Mouse (Mus musculus) midbrain, embryonic 13.5 days (tissue): ENCODE data around the gene Wwox. TPM values are rescaled to one million over a fixed set of nuclear protein-coding genes. Genes with fewer than 3 reads are reported as not detected.

Experiments
- ATAC-seq: fragments of 200-750 bp; cut with Nextera tagmentation; 2 replicates; pipeline ENCODE4 v1.8.0; 2017; ENCODE audit warnings: mild to moderate bottlenecking, moderate TSS enrichment, moderate library complexity
- H3K27ac ChIP-seq: fragments of 300-500 bp; sonication (generic); 2 replicates; pipeline ENCODE4 v1.5.1; 2015; ENCODE audit warnings: inconsistent platforms, mild to moderate bottlenecking, moderate library complexity
- H3K27me3 ChIP-seq: fragments of 300-500 bp; sonication (generic); 2 replicates; pipeline ENCODE4 v1.6.1; 2015; ENCODE audit warnings: mild to moderate bottlenecking, inconsistent platforms
- H3K36me3 ChIP-seq: fragments of 300-500 bp; sonication (generic); 2 replicates; pipeline ENCODE4 v1.6.1; 2015; ENCODE audit warnings: mild to moderate bottlenecking, inconsistent platforms
- H3K4me1 ChIP-seq: fragments of 300-500 bp; sonication (generic); replicated peaks from 2 replicates; pipeline ENCODE4 v1.6.1; 2015; ENCODE audit warnings: inconsistent platforms
- H3K4me2 ChIP-seq: fragments of 300-500 bp; sonication (generic); replicated peaks from 2 replicates; pipeline ENCODE4 v1.6.1; 2015; ENCODE audit warnings: moderate library complexity, mild to moderate bottlenecking, inconsistent platforms
- H3K4me3 ChIP-seq: fragments of 300-500 bp; sonication (generic); replicated peaks from 2 replicates; pipeline ENCODE4 v1.5.1; 2015; ENCODE audit warnings: mild to moderate bottlenecking, inconsistent platforms
- H3K9ac ChIP-seq: fragments of 300-500 bp; sonication (generic); replicated peaks from 2 replicates; pipeline ENCODE4 v1.6.1; 2015; ENCODE audit warnings: mild to moderate bottlenecking, inconsistent platforms
- H3K9me3 ChIP-seq: fragments of 300-500 bp; sonication (generic); 2 replicates; pipeline ENCODE4 v1.6.1; 2016; ENCODE audit warnings: mild to moderate bottlenecking, inconsistent platforms
- WGBS: fragments of 180-500 bp; shearing (Covaris S2); methylation state at CpG from one replicate; pipeline ENCODE4 v1.1.7; 2015; 5-methylcytosine and 5-hydroxymethylcytosine counted together
- polyA plus RNA-seq: library from polyadenylated mRNA; unstranded; fragments of >200 nt; fragmentation: Nextera tagmentation; extraction: Ambion mirVana; gene quantifications from 2 replicates; pipeline ENCODE4 v1.2.1, GENCODE M21; 2015

The Wwox gene
- polyA plus RNA-seq, 1 experiment from 2014 or later, result 12.4 TPM

DNA sequence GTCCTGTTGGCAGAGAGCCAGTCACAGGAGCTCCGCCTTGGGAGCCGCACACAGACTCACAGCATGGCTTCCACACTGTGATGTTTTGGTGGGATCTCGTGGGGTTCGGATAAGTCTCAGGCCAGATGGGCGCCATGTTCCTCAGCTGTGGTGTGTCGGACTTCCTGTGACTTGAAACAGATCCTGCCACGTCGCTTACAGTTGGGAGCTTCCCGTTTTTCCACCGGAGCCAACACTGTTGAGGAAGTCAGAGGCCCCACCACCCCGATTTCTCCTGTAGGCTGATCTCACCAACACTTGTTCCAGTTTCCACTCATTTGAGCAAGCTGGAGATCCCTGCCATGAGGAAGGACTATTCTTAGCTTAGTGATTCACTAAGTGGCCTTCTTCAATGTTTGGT is 34.1 kb downstream of the Wwox start:
- WGBS, result 93% methylated on average over 11 of the region's 11 CpGs
- no peaks in the 10 kb centered on the region for H3K9me3 ChIP-seq
- no peak overlapping the region for H3K9ac ChIP-seq
- H3K27me3 ChIP-seq, result no peaks in the 10 kb centered on the region
- no peaks in the 10 kb centered on the region for H3K36me3 ChIP-seq
- ATAC-seq, result no peak
- no peak overlapping the region for H3K27ac ChIP-seq
- no peak overlapping the region for H3K4me2 ChIP-seq
- no peak overlapping the region for H3K4me3 ChIP-seq
- H3K4me1 ChIP-seq, result no peaks in the 10 kb centered on the region

DNA sequence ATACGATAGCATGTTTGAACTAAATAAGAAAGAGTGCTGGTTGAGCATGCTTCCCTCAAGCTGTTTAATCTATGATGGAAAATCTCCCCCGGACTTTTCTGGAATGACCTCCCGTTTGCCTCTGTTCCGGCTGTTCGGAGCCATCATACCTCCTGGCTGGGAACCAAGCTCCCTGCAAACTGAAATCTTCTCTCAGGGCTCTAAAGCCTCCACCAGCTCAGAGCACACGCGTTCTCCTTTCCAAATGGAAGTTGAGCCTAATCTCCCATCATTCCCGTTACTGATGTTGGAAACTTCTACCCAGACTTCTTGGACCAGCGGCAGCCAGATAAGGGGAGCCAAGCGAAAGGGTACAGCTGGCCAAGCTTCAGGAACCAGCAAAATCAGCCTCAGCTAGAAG is 37.5 kb downstream of the Wwox start:
- no peak overlapping the region for H3K4me2 ChIP-seq
- H3K9me3 ChIP-seq, result no peaks in the 10 kb centered on the region
- H3K27ac ChIP-seq, result no peak overlapping the region
- ATAC-seq, result no peak
- no peak overlapping the region for H3K4me3 ChIP-seq
- H3K9ac ChIP-seq, result no peak overlapping the region
- H3K4me1 ChIP-seq, result no peaks in the 10 kb centered on the region
- no peaks in the 10 kb centered on the region for H3K36me3 ChIP-seq
- no peaks in the 10 kb centered on the region for H3K27me3 ChIP-seq
- WGBS, result 94% methylated on average over 10 of the region's 10 CpGs

DNA sequence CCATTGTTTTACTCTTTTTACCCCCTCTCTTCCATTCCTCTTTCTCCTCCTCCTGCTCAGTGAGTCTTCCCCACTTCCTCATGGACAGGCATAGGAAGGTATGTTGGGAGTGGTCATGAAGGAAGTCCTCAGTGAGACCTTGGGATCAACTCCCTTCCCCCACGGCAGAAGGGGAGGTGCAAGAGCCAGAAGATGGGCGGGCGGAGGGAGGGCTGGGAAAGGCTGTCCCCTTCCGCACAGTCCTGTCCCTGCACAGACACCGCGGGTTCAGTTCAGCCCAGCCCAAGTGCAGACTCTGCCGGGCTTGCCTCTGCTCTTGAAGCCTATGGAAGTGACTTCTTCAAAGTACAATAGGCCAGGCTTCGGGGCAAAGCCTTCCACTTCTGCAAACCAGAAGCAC is 38.3 kb downstream of the Wwox start:
- H3K9me3 ChIP-seq, result no peaks in the 10 kb centered on the region
- no peaks in the 10 kb centered on the region for H3K4me1 ChIP-seq
- H3K4me3 ChIP-seq, result no peak overlapping the region
- H3K4me2 ChIP-seq, result no peak overlapping the region
- H3K9ac ChIP-seq, result no peak overlapping the region
- no peaks in the 10 kb centered on the region for H3K27me3 ChIP-seq
- 73% methylated on average over 8 of the region's 8 CpGs for WGBS
- H3K27ac ChIP-seq, result no peak overlapping the region
- no peak for ATAC-seq
- no peaks in the 10 kb centered on the region for H3K36me3 ChIP-seq

DNA sequence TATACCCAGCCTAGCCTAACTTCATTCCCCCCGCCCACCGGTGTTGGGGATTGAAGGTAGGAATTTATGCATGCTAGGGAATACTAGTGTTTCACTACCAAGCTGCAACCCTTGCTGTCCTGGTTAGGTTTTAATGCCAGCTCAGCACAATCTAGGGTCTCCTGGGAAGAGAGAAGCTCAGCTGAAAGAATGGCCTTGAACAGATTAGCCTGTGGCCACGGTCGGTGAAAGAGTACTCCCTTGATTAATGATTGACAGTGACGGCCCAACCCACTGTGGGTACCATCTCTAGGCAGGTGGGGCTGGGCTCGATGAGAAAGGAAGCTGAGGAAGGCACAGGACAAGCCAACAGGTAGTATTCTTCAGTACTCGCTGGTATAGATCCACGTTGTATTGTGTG is 40.3 kb downstream of the Wwox start:
- ATAC-seq, result no peak
- Histone ChIP-seq H3K4me2 (no peak overlapping the region), H3K27ac (no peak overlapping the region), H3K36me3 (no peaks in the 10 kb centered on the region), H3K9me3 (no peaks in the 10 kb centered on the region), H3K4me3 (no peak overlapping the region), H3K9ac (no peak overlapping the region), H3K4me1 (0 out of 2 replicates have a peak, but pooled peaks cover 3% of the 10 kb centered on the region), H3K27me3 (no peaks in the 10 kb centered on the region)
- WGBS, result 71% methylated on average over 8 of the region's 8 CpGs

DNA sequence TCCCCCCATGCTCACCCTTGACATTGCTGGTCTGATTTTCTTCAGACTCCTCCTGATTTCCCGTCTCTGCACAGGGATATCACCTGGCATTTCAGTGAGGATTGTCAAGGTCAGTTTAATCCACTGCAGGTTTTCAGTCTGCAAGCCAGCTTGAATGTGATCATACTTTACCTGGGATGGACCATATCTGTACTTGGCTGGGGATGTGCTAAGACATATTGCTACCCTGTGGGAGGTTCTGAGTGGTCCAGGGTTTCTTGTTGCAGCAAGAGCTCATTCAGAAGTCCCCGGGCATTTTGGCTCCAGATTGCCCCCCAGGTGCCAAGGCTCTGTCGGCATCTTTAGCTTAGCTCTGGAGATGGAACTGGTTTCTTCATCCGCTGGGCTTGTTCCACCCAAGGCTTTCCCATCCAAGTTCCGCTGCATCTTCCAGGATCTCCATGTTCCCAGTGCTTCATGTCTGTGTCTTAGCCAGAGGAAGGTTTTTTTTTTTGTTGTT is 52.3 kb downstream of the Wwox start:
- no peaks in the 10 kb centered on the region for H3K9me3 ChIP-seq
- 89% methylated on average over 5 of the region's 5 CpGs for WGBS
- H3K9ac ChIP-seq, result no peak overlapping the region
- no peaks in the 10 kb centered on the region for H3K36me3 ChIP-seq
- no peak overlapping the region for H3K4me2 ChIP-seq
- no peaks in the 10 kb centered on the region for H3K27me3 ChIP-seq
- no peak for ATAC-seq
- no peak overlapping the region for H3K4me3 ChIP-seq
- no peak overlapping the region for H3K27ac ChIP-seq
- H3K4me1 ChIP-seq, result no peaks in the 10 kb centered on the region; the same call in 1 of the 2 replicates

DNA sequence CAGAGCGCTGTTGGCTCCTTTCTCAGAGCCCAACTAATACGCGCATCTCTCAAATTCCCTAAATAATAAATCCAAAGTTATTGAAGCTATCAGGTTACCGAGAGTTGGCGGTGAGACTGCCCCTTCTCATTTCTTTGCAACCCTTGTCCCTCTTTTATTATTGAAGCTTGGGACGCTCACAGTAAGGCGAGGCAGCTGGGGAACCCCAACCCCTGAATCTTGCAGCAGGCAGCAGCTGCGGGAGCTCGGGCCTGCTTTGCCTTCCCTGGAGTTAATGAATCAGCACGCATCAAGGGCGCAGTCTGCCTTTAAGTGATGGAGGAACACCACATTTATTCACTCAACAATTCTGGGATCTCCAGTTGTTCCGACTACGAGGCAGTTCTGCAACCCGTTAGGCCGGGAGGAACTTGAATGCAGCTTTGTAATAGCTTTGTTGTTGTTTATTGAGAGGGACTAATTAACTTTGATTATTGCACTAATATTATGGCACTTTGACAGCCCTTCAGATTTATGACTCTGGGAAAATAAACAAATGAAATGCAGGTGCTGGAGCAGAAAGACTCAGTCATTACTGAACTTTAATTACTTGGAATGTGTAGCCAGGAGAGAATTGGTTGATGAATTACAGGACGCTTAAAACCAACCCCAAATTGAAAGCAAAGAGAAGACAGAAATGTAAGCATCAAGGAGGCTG is 60.1 kb downstream of the Wwox start:
- H3K9ac ChIP-seq, result no peak overlapping the region
- no peaks in the 10 kb centered on the region for H3K9me3 ChIP-seq
- H3K4me1 ChIP-seq, result peaks cover 29% of the 10 kb centered on the region
- no peak overlapping the region for H3K4me3 ChIP-seq
- no peak overlapping the region for H3K27ac ChIP-seq
- no peak overlapping the region for H3K4me2 ChIP-seq
- no peak for ATAC-seq
- H3K36me3 ChIP-seq, result no peaks in the 10 kb centered on the region
- H3K27me3 ChIP-seq, result no peaks in the 10 kb centered on the region
- WGBS, result 74% methylated on average over 16 of the region's 16 CpGs

DNA sequence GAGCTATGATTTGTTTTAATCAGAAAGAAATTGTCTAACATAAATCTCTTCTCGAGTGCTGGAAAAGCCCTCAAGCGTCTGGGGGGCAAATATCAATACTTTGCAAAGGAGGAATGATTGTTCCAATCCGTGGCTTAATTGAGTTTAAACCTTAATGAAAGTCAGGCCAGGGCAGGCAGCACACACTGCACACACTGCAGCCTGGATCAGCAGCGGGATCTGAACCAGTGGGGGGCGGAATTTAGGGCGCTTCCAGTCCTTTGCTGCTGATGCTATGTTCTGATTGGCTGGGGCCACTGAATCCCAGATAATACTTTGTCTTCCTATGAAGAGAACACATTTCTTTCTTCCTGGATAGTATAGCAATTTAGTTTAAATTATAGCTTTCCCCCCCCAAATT is 62.5 kb downstream of the Wwox start:
- WGBS, result 28% methylated on average over 6 of the region's 6 CpGs
- Histone ChIP-seq H3K4me3 (no peak overlapping the region), H3K9me3 (no peaks in the 10 kb centered on the region), H3K4me1 (peaks cover 44% of the 10 kb centered on the region), H3K36me3 (no peaks in the 10 kb centered on the region), H3K27me3 (no peaks in the 10 kb centered on the region), H3K27ac (no peak overlapping the region), H3K4me2 (no peak overlapping the region), H3K9ac (no peak overlapping the region)
- ATAC-seq, result no peak

DNA sequence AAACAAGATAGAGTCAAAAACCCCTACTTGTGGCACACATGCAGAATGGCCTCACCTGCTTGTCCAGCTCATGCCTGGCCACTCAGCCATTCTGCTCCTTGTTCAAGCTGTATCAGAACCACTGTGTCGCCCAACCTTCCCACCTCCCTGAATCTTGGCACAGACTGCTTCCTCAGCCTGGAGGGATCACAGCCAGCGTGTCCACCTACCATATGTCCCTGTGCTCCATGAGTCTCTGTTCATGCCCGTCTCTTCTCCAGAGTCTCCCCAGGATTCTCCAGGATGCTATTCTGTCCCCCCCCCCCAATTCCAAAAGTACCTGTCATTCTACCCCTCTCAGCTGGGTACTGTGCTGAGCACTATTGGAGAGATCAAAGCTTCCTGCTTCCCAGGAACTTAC is 63.7 kb downstream of the Wwox start:
- H3K9ac ChIP-seq, result no peak overlapping the region
- 93% methylated on average over 3 of the region's 3 CpGs for WGBS
- no peak overlapping the region for H3K4me2 ChIP-seq
- peaks cover 42% of the 10 kb centered on the region for H3K4me1 ChIP-seq
- no peak overlapping the region for H3K27ac ChIP-seq
- no peak for ATAC-seq
- no peak overlapping the region for H3K4me3 ChIP-seq
- no peaks in the 10 kb centered on the region for H3K27me3 ChIP-seq
- H3K36me3 ChIP-seq, result no peaks in the 10 kb centered on the region
- no peaks in the 10 kb centered on the region for H3K9me3 ChIP-seq

DNA sequence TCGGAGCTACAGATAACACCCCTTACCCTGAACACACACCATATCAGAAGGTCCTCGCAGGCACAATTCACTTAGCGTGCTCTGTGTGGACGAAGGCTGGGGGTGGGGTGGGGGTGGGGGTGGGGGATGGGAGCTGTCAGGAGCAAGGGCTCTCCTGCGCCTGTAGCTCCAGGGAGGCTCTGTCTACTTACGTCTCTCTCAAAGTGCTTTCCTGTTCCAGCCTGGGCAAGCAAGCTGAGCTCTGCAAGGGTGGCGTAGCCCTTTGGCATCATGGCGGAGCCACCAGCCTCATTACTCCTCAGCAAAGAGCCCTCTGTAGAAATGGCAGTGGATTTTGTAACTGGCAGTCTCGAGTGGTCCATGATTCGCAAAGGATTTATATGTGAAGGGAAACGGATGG is 65.4 kb downstream of the Wwox start:
- peaks cover 38% of the 10 kb centered on the region for H3K4me1 ChIP-seq
- H3K27ac ChIP-seq, result peak overlapping the region; percentile 54
- H3K9ac ChIP-seq, result no peak overlapping the region
- WGBS, result 49% methylated on average over 11 of the region's 11 CpGs
- H3K4me2 ChIP-seq, result no peak overlapping the region
- H3K9me3 ChIP-seq, result no peaks in the 10 kb centered on the region
- H3K4me3 ChIP-seq, result no peak overlapping the region
- peak; percentile 44; the same call in 1 of the 2 replicates for ATAC-seq
- H3K27me3 ChIP-seq, result no peaks in the 10 kb centered on the region
- no peaks in the 10 kb centered on the region for H3K36me3 ChIP-seq

DNA sequence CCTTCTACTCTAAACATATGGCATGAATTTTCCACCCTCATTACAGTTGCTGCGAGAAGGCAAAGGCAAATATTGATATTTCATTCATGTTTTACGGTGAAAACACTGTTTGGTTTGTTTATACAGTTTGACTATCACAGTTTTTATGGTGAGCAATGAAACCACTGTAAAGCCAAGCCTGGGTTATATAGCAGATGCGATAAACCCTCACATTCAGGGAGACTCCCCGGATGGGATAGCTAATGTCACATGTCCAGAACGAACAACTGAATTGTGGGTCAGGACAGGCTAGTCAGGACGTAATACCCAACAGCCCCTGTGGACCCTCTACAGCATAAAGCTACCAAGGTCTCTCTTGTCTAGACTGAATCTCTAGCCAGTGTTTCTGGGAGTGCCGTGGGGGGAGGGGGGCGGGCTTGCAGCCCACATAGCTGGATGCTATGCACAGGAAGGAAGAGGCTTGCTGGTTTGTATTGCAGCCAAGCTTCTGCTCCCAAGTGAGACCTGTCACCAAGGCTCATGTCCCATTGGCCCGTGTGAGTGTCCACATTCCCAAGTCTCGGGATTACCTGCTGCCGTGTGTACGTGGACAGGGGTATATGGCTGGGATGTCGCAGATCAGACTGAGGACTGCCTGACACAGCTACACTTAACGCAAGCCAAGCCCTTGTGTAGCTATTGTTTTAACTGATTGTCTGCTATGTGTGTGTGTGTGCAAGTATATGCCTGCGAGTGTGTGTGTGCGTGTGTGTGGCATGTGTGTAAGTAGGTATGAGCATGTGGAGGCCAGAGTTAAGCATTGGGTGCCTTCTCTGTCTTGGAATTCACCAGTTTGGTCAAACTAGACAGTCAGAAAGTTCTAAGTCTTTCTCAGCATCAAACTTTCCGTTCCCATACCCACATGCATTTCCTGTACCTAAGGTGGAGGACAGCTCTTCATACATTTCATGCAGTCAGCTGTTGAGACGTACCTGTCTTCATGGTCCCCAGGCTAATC is 66.2 kb downstream of the Wwox start:
- Histone ChIP-seq H3K4me3 (no peak overlapping the region), H3K9me3 (no peaks in the 10 kb centered on the region), H3K27me3 (no peaks in the 10 kb centered on the region), H3K9ac (no peak overlapping the region), H3K36me3 (no peaks in the 10 kb centered on the region), H3K4me1 (peaks cover 38% of the 10 kb centered on the region), H3K4me2 (no peak overlapping the region), H3K27ac (peak overlapping the region; percentile 54)
- WGBS, result 86% methylated on average over 18 of the region's 18 CpGs
- ATAC-seq, result 0 out of 2 replicates have a peak, but pooled peaks have one; percentile 28

DNA sequence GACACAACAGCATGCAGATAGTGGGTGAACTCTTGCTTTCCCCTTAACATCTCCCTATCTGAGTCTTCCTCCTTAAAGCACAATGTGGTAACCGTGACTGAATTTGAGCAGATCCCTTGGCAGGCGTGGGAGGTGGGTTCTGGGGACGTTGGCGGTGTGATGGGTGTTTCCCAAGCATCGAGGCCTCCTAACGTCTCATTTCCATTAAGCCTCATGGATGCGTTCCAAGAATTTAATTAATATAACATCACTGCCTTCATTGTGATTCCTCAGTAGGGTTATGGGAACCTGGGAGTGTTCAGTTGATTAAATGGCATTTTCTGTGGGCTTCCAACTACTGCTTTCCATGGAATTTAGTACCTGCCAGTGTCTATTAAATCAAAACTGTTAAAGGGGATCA is 67.9 kb downstream of the Wwox start:
- 54% methylated on average over 7 of the region's 7 CpGs for WGBS
- Histone ChIP-seq H3K9me3 (no peaks in the 10 kb centered on the region), H3K27me3 (no peaks in the 10 kb centered on the region), H3K27ac (no peak overlapping the region), H3K9ac (no peak overlapping the region), H3K4me2 (no peak overlapping the region), H3K36me3 (no peaks in the 10 kb centered on the region), H3K4me3 (no peak overlapping the region), H3K4me1 (peaks cover 30% of the 10 kb centered on the region)
- ATAC-seq, result no peak

DNA sequence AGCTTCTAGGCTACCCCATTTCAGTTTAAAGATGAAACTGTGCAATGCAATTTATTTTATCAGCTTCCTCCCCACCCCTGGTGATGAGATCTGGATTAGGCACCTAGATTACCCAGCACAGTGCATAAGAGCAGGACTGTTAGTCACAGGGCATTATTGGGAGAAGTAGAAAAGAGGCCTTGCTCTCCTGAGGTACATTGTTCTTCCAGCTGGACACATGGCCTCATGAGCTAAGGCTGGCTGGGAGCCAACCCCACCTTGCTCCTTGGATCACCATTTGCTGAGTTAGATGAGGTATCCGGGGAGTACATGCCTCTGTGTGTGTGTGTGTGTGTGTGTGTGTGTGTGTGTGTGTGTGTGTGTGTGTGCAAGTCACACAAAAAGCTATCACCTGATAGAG is 70.8 kb downstream of the Wwox start:
- no peaks in the 10 kb centered on the region for H3K27me3 ChIP-seq
- WGBS, result 83% methylated on average over 1 of the region's 1 CpGs
- no peak for ATAC-seq

More for the DNA sequence above, 70.8 kb downstream of the Wwox start:
- Histone ChIP-seq H3K27ac (no peak overlapping the region), H3K36me3 (no peaks in the 10 kb centered on the region), H3K9ac (no peak overlapping the region), H3K4me3 (no peak overlapping the region), H3K4me1 (peaks cover 24% of the 10 kb centered on the region), H3K4me2 (no peak overlapping the region), H3K9me3 (no peaks in the 10 kb centered on the region)
